Mouse (Mus musculus): ENCODE data around the gene Fam189a1. TPM values are rescaled to one million over a fixed set of nuclear protein-coding genes. Genes with fewer than 3 reads are reported as not detected.

The Fam189a1 gene
- polyA plus RNA-seq, 1 experiment: 0.05 TPM

GRCm38 (mm10) chr7:64751465-64751864 is 404.9 kb downstream of the Fam189a1 start:
- H3K4me1 ChIP-seq (ENCODE audit: control insufficient read depth, insufficient read depth, low read length): no peaks in the 10 kb centered on the region
- TF ChIP-seq CTCF (conservative IDR thresholded peaks at IDR 0.05; ENCODE audit: insufficient read depth, insufficient read length, low read depth, low read length) (peak; percentile 89), POLR2A (IDR thresholded peaks at IDR 0.05; ENCODE audit: low read depth, low read length) (no peak)
- peak; percentile 38 for DNase-seq
- no peak overlapping the region for H3K27ac ChIP-seq (ENCODE audit: insufficient read depth, low read depth, low read length)
- WGBS: 27% methylated on average over 5 of the region's 5 CpGs
- no peaks in the 10 kb centered on the region for H3K36me3 ChIP-seq (ENCODE audit: control insufficient read depth, insufficient read depth, low read length)
- no peak overlapping the region for H3K4me3 ChIP-seq (ENCODE audit: insufficient read depth, low read depth, low read length)
- no peaks in the 10 kb centered on the region for H3K27me3 ChIP-seq (replicated peaks; ENCODE audit: control insufficient read depth, insufficient read depth, low read length)

GRCm38 (mm10) chr7:64743610-64744009 is 412.8 kb downstream of the Fam189a1 start:
- DNase-seq: no peak
- no peak overlapping the region for H3K4me3 ChIP-seq (ENCODE audit: insufficient read depth, low read depth, low read length)
- WGBS: 82% methylated on average over 7 of the region's 7 CpGs
- H3K36me3 ChIP-seq (ENCODE audit: control insufficient read depth, insufficient read depth, low read length): no peaks in the 10 kb centered on the region
- H3K4me1 ChIP-seq (ENCODE audit: control insufficient read depth, insufficient read depth, low read length): no peaks in the 10 kb centered on the region
- H3K27me3 ChIP-seq (replicated peaks; ENCODE audit: control insufficient read depth, insufficient read depth, low read length): no peaks in the 10 kb centered on the region
- no peak overlapping the region for H3K27ac ChIP-seq (ENCODE audit: insufficient read depth, low read depth, low read length)
- TF ChIP-seq POLR2A (IDR thresholded peaks at IDR 0.05; ENCODE audit: low read depth, low read length): no peak
- no peak for TF ChIP-seq CTCF (conservative IDR thresholded peaks at IDR 0.05; ENCODE audit: insufficient read depth, insufficient read length, low read depth, low read length)

- no peak overlapping the region for H3K27ac ChIP-seq (ENCODE audit: insufficient read depth, low read depth, low read length)
- no peak overlapping the region for H3K4me3 ChIP-seq (ENCODE audit: insufficient read depth, low read depth, low read length)
- 35% methylated on average over 8 of the region's 8 CpGs for WGBS
- no peaks in the 10 kb centered on the region for H3K36me3 ChIP-seq (ENCODE audit: control insufficient read depth, insufficient read depth, low read length)
- H3K4me1 ChIP-seq (ENCODE audit: control insufficient read depth, insufficient read depth, low read length): no peaks in the 10 kb centered on the region
- peak; percentile 91 for TF ChIP-seq CTCF (conservative IDR thresholded peaks at IDR 0.05; ENCODE audit: insufficient read depth, insufficient read length, low read depth, low read length)
- TF ChIP-seq POLR2A (IDR thresholded peaks at IDR 0.05; ENCODE audit: low read depth, low read length): no peak
- peak; percentile 54 for DNase-seq
- H3K27me3 ChIP-seq (replicated peaks; ENCODE audit: control insufficient read depth, insufficient read depth, low read length): no peaks in the 10 kb centered on the region
Observed at GRCm38 (mm10) chr7:64741333-64742307, 414.8 kb downstream of the Fam189a1 start.

GRCm38 (mm10) chr7:64739131-64739530 is 417.2 kb downstream of the Fam189a1 start:
- DNase-seq: no peak
- H3K27ac ChIP-seq (ENCODE audit: insufficient read depth, low read depth, low read length): no peak overlapping the region
- H3K4me1 ChIP-seq (ENCODE audit: control insufficient read depth, insufficient read depth, low read length): no peaks in the 10 kb centered on the region
- H3K4me3 ChIP-seq (ENCODE audit: insufficient read depth, low read depth, low read length): no peak overlapping the region
- TF ChIP-seq POLR2A (IDR thresholded peaks at IDR 0.05; ENCODE audit: low read depth, low read length): no peak
- TF ChIP-seq CTCF (conservative IDR thresholded peaks at IDR 0.05; ENCODE audit: insufficient read depth, insufficient read length, low read depth, low read length): no peak
- no peaks in the 10 kb centered on the region for H3K27me3 ChIP-seq (replicated peaks; ENCODE audit: control insufficient read depth, insufficient read depth, low read length)
- H3K36me3 ChIP-seq (ENCODE audit: control insufficient read depth, insufficient read depth, low read length): no peaks in the 10 kb centered on the region
- WGBS: 72% methylated on average over 11 of the region's 11 CpGs

- no peaks in the 10 kb centered on the region for H3K36me3 ChIP-seq (ENCODE audit: control insufficient read depth, insufficient read depth, low read length)
Observed at GRCm38 (mm10) chr7:64729785-64730184, 426.6 kb downstream of the Fam189a1 start.

GRCm38 (mm10) chr7:64728816-64729215 is 427.6 kb downstream of the Fam189a1 start:
- H3K4me1 ChIP-seq (ENCODE audit: control insufficient read depth, insufficient read depth, low read length): no peaks in the 10 kb centered on the region
- TF ChIP-seq CTCF (conservative IDR thresholded peaks at IDR 0.05; ENCODE audit: insufficient read depth, insufficient read length, low read depth, low read length) (no peak), POLR2A (IDR thresholded peaks at IDR 0.05; ENCODE audit: low read depth, low read length) (no peak)
- DNase-seq: no peak
- WGBS: 69% methylated on average over 3 of the region's 3 CpGs
- H3K27ac ChIP-seq (ENCODE audit: insufficient read depth, low read depth, low read length): no peak overlapping the region
- H3K27me3 ChIP-seq (replicated peaks; ENCODE audit: control insufficient read depth, insufficient read depth, low read length): no peaks in the 10 kb centered on the region
- H3K4me3 ChIP-seq (ENCODE audit: insufficient read depth, low read depth, low read length): no peak overlapping the region
- no peaks in the 10 kb centered on the region for H3K36me3 ChIP-seq (ENCODE audit: control insufficient read depth, insufficient read depth, low read length)

More at GRCm38 (mm10) chr7:64729785-64730184, 426.6 kb downstream of the Fam189a1 start:
- WGBS: 30% methylated on average over 7 of the region's 7 CpGs
- peak; percentile 57 for DNase-seq
- Histone ChIP-seq H3K4me3 (ENCODE audit: insufficient read depth, low read depth, low read length) (no peak overlapping the region), H3K4me1 (ENCODE audit: control insufficient read depth, insufficient read depth, low read length) (no peaks in the 10 kb centered on the region), H3K27me3 (replicated peaks; ENCODE audit: control insufficient read depth, insufficient read depth, low read length) (no peaks in the 10 kb centered on the region), H3K27ac (ENCODE audit: insufficient read depth, low read depth, low read length) (no peak overlapping the region)
- no peak for TF ChIP-seq POLR2A (IDR thresholded peaks at IDR 0.05; ENCODE audit: low read depth, low read length)
- peak; percentile 72 for TF ChIP-seq CTCF (conservative IDR thresholded peaks at IDR 0.05; ENCODE audit: insufficient read depth, insufficient read length, low read depth, low read length)

- Histone ChIP-seq H3K27me3 (replicated peaks; ENCODE audit: control insufficient read depth, insufficient read depth, low read length) (no peaks in the 10 kb centered on the region), H3K36me3 (ENCODE audit: control insufficient read depth, insufficient read depth, low read length) (no peaks in the 10 kb centered on the region), H3K27ac (ENCODE audit: insufficient read depth, low read depth, low read length) (no peak overlapping the region), H3K4me3 (ENCODE audit: insufficient read depth, low read depth, low read length) (no peak overlapping the region), H3K4me1 (ENCODE audit: control insufficient read depth, insufficient read depth, low read length) (no peaks in the 10 kb centered on the region)
- WGBS: 80% methylated on average over 5 of the region's 5 CpGs
- TF ChIP-seq CTCF (conservative IDR thresholded peaks at IDR 0.05; ENCODE audit: insufficient read depth, insufficient read length, low read depth, low read length) (no peak), POLR2A (IDR thresholded peaks at IDR 0.05; ENCODE audit: low read depth, low read length) (no peak)
- DNase-seq: no peak
Observed at GRCm38 (mm10) chr7:64728181-64728591, 428.2 kb downstream of the Fam189a1 start.

Data from kidney, adult 2 months (tissue).